In genomic region chr13:31626991-31627625, GRCm38 (mm10) we compare ENCODE assay signal across 11 mouse cellular contexts. TPM values are rescaled to one million over a fixed set of nuclear protein-coding genes. Genes with fewer than 3 reads are reported as not detected.
DNase-seq lines count a peak whose midpoint lies in the region; ATAC-seq lines count a peak whose summit lies in the region.
"Had no signal": no experiment of that assay in that cellular context is flagged by ENCODE, and none has a peak within 500 bp of the region (broad histone marks: within the 10 kb centered on the region; RNA-seq: fewer than 3 reads in every experiment).

No protein-coding gene starts in this region.

- peak overlapping the region; percentile 38 for H3K4me3 ChIP-seq in forebrain, embryonic 14.5 days (ENCODE audit: low read depth, low read length)
- H3K4me3 ChIP-seq in midbrain, embryonic 11.5 days (ENCODE audit: low read depth, low read length) = peak overlapping the region; percentile 40

- ATAC-seq in forebrain, embryonic 14.5 days = no peak
- ATAC-seq in midbrain, embryonic 11.5 days (ENCODE audit: low FRiP score) = no peak
- no peak for ATAC-seq in megakaryocyte, adult 5-6 weeks (ENCODE audit: poor library complexity, severe bottlenecking)

- peak overlapping the region; percentile 53; the same call in 1 of the 2 replicates for H3K9ac ChIP-seq in forebrain, embryonic 14.5 days (ENCODE audit: low read length)
- H3K9ac ChIP-seq in midbrain, embryonic 11.5 days (ENCODE audit: low read length) = no peak overlapping the region; the same call in 1 of the 2 replicates
- H3K9ac ChIP-seq: liver, embryonic 14.5 days had no signal

- peaks cover 15% of the 10 kb centered on the region for H3K4me1 ChIP-seq in forebrain, embryonic 14.5 days (ENCODE audit: control insufficient read depth, insufficient read depth, low read length)
- H3K4me1 ChIP-seq in midbrain, embryonic 11.5 days (ENCODE audit: control insufficient read depth, insufficient read depth, low read length) = peaks cover 19% of the 10 kb centered on the region

- no peaks in the 10 kb centered on the region for H3K36me3 ChIP-seq in forebrain, embryonic 14.5 days (ENCODE audit: control insufficient read depth, insufficient read depth, low read length)
- no peaks in the 10 kb centered on the region for H3K36me3 ChIP-seq in midbrain, embryonic 11.5 days (ENCODE audit: control insufficient read depth, insufficient read depth, low read length)

- WGBS in forebrain, embryonic 14.5 days = 2% methylated on average over 22 of the region's 24 CpGs
- WGBS in midbrain, embryonic 11.5 days = under 1% methylated on average over 24 of the region's 24 CpGs

- peak overlapping the region; percentile 75 for H3K4me2 ChIP-seq in forebrain, embryonic 14.5 days (ENCODE audit: low read length)
- H3K4me2 ChIP-seq in midbrain, embryonic 11.5 days = peak overlapping the region; percentile 67

- DNase-seq in embryo, embryonic 10.5 days (ENCODE audit: low spot score) = peak; percentile 41
- DNase-seq in embryo, embryonic 10 days (ENCODE audit: low spot score) = no peak
- DNase-seq in 3T3-L1 (ENCODE audit: low read depth, low spot score) = peak; percentile 31
- no peak for DNase-seq in forebrain, embryonic 14.5 days (ENCODE audit: low spot score)
- DNase-seq in midbrain, embryonic 11.5 days (ENCODE audit: low spot score, missing footprints) = peak; percentile 92
- DNase-seq in adrenal gland, adult 2 months = no peak
- DNase-seq in cerebellum, adult 11 months = no peak
- DNase-seq: right cerebral cortex, postnatal 4 days had no signal

- H3K27me3 ChIP-seq in forebrain, embryonic 14.5 days (replicated peaks; ENCODE audit: control insufficient read depth, insufficient read depth, low read length) = peaks cover 98% of the 10 kb centered on the region
- H3K27me3 ChIP-seq in midbrain, embryonic 11.5 days (ENCODE audit: control insufficient read depth, insufficient read depth, low read length) = peaks cover 99% of the 10 kb centered on the region

- no peak overlapping the region for H3K27ac ChIP-seq in forebrain, embryonic 14.5 days (ENCODE audit: low read depth, low read length)
- H3K27ac ChIP-seq in midbrain, embryonic 11.5 days (ENCODE audit: low read depth, low read length) = no peak overlapping the region
- H3K27ac ChIP-seq: liver, embryonic 14.5 days had no signal

- no peaks in the 10 kb centered on the region for H3K9me3 ChIP-seq in forebrain, embryonic 14.5 days (replicated peaks; ENCODE audit: control insufficient read depth, low read length)
- no peaks in the 10 kb centered on the region for H3K9me3 ChIP-seq in midbrain, embryonic 11.5 days (ENCODE audit: control insufficient read depth, low read length)

RNA-seq across cellular contexts. Expression of gene Foxf2, which starts 1.5 kb away (rescaled TPM):
- 2.2 and 2.4 TPM in 2 replicates for polyA plus RNA-seq in forebrain, embryonic 14.5 days (2014; fragmentation: Nextera tagmentation; extraction: Ambion mirVana)
- polyA plus RNA-seq in midbrain, embryonic 11.5 days (2014; fragmentation: Nextera tagmentation; extraction: Ambion mirVana) = 5.1 and 5.6 TPM in 2 replicates
- total RNA-seq in megakaryocyte, adult 5-6 weeks (2015) = 0.25 TPM in 1 of 2 replicates, not detected in the other
- total RNA-seq in megakaryocyte, adult 5-6 weeks (2017) = not detected in 2 replicates
- not detected for total RNA-seq in adrenal gland, adult 2 months (2021)
- not detected in 2 replicates for polyA plus RNA-seq in adrenal gland, adult 2 months (2012; rRNA removed)
- total RNA-seq: adrenal gland, postnatal 36 days had no signal

Comparison
In these comparisons a context has a peak if more than half of its experiments do, and no peak if none do; other contexts are left out.
1. DNase-seq: peak in embryo, embryonic 10.5 days (single experiment), 3T3-L1 (single experiment) and midbrain, embryonic 11.5 days (single experiment); none in embryo, embryonic 10 days (single experiment), forebrain, embryonic 14.5 days (single experiment), adrenal gland, adult 2 months (single experiment) and cerebellum, adult 11 months (single experiment).